Mouse (Mus musculus) bone marrow macrophage, adult 2 months (primary cell): ENCODE measurements around the gene Chid1.

ENCODE experiments used
- CTCF ChIP-seq: IDR thresholded peaks from 2 replicates; pipeline ENCODE4 v1.5.1; 2012; ENCODE audit warnings: low read depth, mild to moderate bottlenecking, low read length, moderate library complexity
- POLR2A ChIP-seq: IDR thresholded peaks from 2 replicates; pipeline ENCODE4 v1.6.1; 2012; ENCODE audit warnings: mild to moderate bottlenecking, low read depth, low read length, borderline replicate concordance

DNA sequence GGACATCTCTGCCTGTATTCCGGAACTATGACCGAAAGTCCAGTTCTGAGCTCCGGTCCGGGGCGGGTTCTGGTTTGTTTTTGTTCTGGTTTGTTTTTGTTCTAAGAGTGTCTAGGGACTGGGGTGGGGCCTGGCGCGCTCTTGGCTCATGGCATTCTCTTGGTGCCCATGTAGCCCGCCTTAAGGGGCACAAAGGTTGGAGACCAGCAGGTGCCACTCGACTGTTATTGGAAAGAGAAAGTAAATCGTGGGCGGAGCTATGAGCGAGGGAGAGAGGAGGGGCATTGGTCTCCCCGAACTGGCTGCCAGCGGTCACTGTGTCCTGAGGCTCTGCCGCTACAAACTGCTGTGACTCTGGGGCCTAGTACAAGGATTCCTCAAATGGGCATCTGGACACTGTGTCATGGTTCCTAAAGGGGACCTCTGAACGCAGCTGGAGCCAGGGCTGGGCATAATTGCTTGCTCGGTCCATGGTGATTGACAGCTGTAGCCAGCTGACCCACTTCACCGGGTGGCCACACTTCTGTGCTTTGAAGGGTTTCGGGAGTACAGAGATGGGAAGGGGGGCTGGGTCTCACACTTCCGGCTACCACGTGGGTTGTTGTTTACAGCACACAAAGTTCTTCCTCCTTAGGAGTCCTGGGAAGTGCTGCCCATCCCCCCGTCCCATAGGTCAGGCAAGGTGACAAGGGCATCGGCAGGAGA is 83.9 kb downstream of the Chid1 start:
- TF ChIP-seq CTCF (no peak), POLR2A (no peak; the same call in 1 of the 2 replicates)
